Mouse (Mus musculus): Measurements from ENCODE around the gene Naaladl1. TPM values are rescaled to one million over a fixed set of nuclear protein-coding genes. Genes with fewer than 3 reads are reported as not detected.
"Not testable (repeated sequence)": the region's sequence is repeated elsewhere in the genome, so short reads cannot be mapped to it uniquely, and the experiment has no call there.

The Naaladl1 gene
- total and polyA plus RNA-seq, 3 experiments, result not detected

DNA sequence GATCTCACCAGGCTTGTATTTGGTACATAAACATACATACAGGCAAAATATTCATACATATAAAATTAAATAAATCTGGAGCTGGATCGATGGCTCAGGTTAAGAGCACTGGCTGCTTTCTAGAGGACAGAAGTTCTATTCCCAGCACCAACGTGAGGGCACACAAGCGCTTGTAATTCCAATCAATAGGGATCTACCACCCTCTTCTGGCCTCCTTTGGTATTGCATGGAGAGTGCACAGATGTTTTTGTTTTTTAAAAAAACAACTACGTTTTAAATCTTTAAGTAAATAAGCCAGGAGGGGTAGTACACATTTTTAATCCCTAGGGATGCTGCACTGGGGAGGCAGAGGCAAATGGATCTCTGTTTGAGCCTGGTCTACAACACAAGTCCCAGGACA lies 20.7 kb downstream of the Naaladl1 start:
- Histone ChIP-seq H3K36me3 (ENCODE audit: control insufficient read depth, insufficient read depth, low read length) (no peaks in the 10 kb centered on the region), H3K9ac (ENCODE audit: low read depth, low read length) (no peak overlapping the region), H3K27ac (no peak overlapping the region), H3K4me1 (ENCODE audit: control insufficient read depth, insufficient read depth, low read length) (peaks cover 1% of the 10 kb centered on the region; the same call in 1 of the 2 replicates), H3K27me3 (ENCODE audit: control insufficient read depth, insufficient read depth, low read length) (no peaks in the 10 kb centered on the region), H3K4me3 (no peak overlapping the region), H3K79me2 (replicated peaks; ENCODE audit: control insufficient read depth, insufficient read depth, low read length) (no peaks in the 10 kb centered on the region)
- TF ChIP-seq EP300 (IDR thresholded peaks at IDR 0.05; ENCODE audit: insufficient read depth, low read depth, low read length), result no peak
- peak; percentile 93 for TF ChIP-seq CTCF (IDR thresholded peaks at IDR 0.05)
- no peak for DNase-seq
- intact Hi-C loops (cut with DNase I), result loop anchor here (5.0 to 10.0 kb wide), 2 partner anchors 81 to 399 kb away; partner anchors contain the start of genes Ehbp1l1, Fam89b and Syvn1
- 22% methylated on average over 4 of the region's 4 CpGs for WGBS

DNA sequence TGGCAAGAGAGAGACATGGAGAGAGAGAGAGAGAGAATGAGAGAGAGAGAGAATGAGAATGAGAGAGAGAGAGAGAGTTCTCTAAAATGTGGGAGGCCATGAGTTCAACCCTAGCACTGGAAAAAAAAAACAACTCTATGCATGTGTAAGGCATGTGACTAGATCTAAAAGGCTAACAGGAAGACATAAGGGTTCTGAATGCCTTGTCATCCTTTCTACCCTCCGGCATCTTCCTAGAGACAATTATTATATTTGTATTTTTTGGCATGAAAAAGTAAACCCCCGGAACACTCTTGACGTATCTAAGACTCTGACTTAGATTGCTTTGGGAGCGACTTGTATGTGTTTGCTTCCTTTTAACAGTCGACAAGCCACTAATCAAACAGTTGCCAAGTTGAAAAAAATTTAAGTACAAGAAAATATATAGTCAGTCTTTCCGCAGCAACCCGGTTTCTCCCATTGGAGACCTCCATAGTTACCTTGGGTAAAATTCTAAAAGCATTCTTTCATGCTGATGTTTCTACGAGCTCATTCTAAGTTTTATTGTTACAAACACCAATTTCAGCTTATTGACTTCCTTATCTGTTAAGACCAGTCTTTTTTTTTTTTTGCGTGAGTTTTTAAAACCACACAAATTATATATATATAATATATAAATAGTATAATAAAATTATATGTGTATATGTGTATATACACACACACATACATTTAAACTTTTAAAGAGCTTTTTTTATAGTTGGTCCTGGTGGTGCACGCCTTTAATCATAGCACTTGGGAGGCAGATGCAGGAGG lies 21.4 kb downstream of the Naaladl1 start:
- H3K79me2 ChIP-seq (replicated peaks; ENCODE audit: control insufficient read depth, insufficient read depth, low read length), result no peaks in the 10 kb centered on the region

DNA sequence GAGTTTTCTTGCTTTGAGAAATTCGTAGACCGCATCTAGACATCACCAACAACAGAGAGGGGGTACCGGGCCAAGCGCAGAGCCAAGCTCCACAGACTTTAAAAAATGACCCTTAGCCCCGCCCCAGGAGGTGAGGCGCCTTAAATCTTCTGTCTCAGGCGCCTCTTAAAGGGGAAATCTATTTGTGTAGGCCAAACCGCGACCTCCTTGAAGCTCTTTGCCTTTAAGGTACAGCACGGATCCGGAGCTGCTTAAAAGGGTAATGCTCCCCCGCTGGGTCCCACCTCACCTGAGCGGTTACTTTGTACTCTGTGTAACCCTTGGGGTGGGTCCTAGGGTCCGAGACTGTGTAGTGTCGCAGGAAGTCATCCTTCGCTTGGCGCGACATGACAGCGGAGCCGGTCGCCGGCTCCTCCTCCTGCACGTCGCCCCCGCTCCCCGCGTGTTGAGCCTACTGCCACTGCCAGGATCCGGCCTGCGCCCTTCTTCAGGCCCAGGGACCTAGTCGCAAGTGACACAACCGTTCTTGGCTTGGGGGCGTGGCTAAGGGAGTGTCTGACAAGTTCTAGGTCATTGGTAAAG lies 22.3 kb downstream of the Naaladl1 start, which contains the start of gene Snx15:
Gene Snx15, minus strand, starts transcription at position 545 of the 582 bp plus-strand sequence.
- Histone ChIP-seq H3K4me3 (peak within 1 kb of the TSS; percentile 90), H3K9ac (ENCODE audit: low read depth, low read length) (peak within 1 kb of the TSS; percentile 81), H3K27ac (peak within 1 kb of the TSS; percentile 91), H3K36me3 (ENCODE audit: control insufficient read depth, insufficient read depth, low read length) (no peaks in the 10 kb centered on the region), H3K4me1 (ENCODE audit: control insufficient read depth, insufficient read depth, low read length) (peaks cover 1% of the 10 kb centered on the region; the same call in 1 of the 2 replicates), H3K79me2 (replicated peaks; ENCODE audit: control insufficient read depth, insufficient read depth, low read length) (no peaks in the 10 kb centered on the region), H3K27me3 (ENCODE audit: control insufficient read depth, insufficient read depth, low read length) (no peaks in the 10 kb centered on the region)
- peak; percentile 93 to 96 for DNase-seq
- intact Hi-C loops (cut with DNase I), result loop anchor here (1.0 to 10.0 kb wide), 5 partner anchors 12 to 401 kb away; partner anchors contain the start of genes Batf2, Ehbp1l1, Fam89b and Syvn1
- TF ChIP-seq EP300 (IDR thresholded peaks at IDR 0.05; ENCODE audit: insufficient read depth, low read depth, low read length) (peak; percentile 56; the same call in 1 of the 2 replicates), POLR2A (IDR thresholded peaks at IDR 0.05; ENCODE audit: insufficient read depth, low read depth, low read length) (peak; percentile 67), CTCF (IDR thresholded peaks at IDR 0.05) (no peak)
- WGBS, result under 1% methylated on average over 32 of the region's 32 CpGs

More for the DNA sequence above, 21.4 kb downstream of the Naaladl1 start:
- Histone ChIP-seq H3K27ac (peak overlapping the region; percentile 91), H3K4me3 (peak overlapping the region; percentile 90), H3K9ac (ENCODE audit: low read depth, low read length) (peak overlapping the region; percentile 27; the same call in 1 of the 2 replicates), H3K27me3 (ENCODE audit: control insufficient read depth, insufficient read depth, low read length) (no peaks in the 10 kb centered on the region), H3K36me3 (ENCODE audit: control insufficient read depth, insufficient read depth, low read length) (no peaks in the 10 kb centered on the region), H3K4me1 (ENCODE audit: control insufficient read depth, insufficient read depth, low read length) (peaks cover 1% of the 10 kb centered on the region; the same call in 1 of the 2 replicates)
- no peak for TF ChIP-seq POLR2A (IDR thresholded peaks at IDR 0.05; ENCODE audit: insufficient read depth, low read depth, low read length)
- no peak for TF ChIP-seq EP300 (IDR thresholded peaks at IDR 0.05; ENCODE audit: insufficient read depth, low read depth, low read length)
- DNase-seq, result no peak
- intact Hi-C loops (cut with DNase I), result loop anchor here (1.0 to 10.0 kb wide), 3 partner anchors 82 to 400 kb away; partner anchors contain the start of genes Ehbp1l1, Fam89b and Syvn1
- WGBS, result 54% methylated on average over 10 of the region's 10 CpGs

DNA sequence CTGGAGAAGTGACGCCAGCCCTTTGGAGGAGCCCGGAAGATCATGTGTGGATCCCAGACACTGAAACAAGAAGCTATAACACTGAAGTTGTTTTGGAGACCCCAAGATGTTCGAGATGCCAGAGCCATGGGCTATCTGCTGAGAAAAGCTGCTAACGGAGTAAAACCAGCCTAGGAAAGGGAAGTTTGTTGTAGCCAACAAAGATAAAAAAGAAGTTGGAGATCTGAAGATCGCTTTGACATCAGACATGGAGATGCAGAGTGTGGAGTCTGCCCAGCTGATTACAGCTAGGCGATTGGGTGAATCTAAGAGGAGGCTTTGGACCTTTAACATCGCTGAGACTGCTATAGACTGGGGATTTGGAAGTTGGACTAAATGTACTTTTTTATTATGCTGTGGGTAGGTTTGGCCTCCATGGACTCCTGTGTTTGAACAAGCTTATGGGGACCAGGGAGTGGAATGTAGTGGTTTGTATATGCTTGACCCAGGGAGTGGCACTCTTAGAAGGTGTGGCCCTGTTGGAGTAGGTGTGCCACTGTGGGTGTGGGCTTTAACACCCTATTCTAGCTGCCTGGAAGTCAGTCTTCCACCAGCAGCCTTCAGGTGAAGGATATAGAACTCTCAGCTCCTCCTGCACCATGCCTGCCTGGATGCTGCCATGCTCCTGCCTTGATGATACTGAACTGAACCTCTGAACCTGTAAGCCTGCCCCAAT lies 25.0 kb downstream of the Naaladl1 start:
- 72% methylated on average over 7 of the region's 7 CpGs for WGBS
- H3K36me3 ChIP-seq (ENCODE audit: control insufficient read depth, insufficient read depth, low read length); H3K4me3 ChIP-seq; H3K4me1 ChIP-seq (ENCODE audit: control insufficient read depth, insufficient read depth, low read length); H3K79me2 ChIP-seq (replicated peaks; ENCODE audit: control insufficient read depth, insufficient read depth, low read length); H3K9ac ChIP-seq (ENCODE audit: low read depth, low read length); DNase-seq; intact Hi-C loops (cut with DNase I); H3K27me3 ChIP-seq (ENCODE audit: control insufficient read depth, insufficient read depth, low read length); H3K27ac ChIP-seq: not testable (repeated sequence)

DNA sequence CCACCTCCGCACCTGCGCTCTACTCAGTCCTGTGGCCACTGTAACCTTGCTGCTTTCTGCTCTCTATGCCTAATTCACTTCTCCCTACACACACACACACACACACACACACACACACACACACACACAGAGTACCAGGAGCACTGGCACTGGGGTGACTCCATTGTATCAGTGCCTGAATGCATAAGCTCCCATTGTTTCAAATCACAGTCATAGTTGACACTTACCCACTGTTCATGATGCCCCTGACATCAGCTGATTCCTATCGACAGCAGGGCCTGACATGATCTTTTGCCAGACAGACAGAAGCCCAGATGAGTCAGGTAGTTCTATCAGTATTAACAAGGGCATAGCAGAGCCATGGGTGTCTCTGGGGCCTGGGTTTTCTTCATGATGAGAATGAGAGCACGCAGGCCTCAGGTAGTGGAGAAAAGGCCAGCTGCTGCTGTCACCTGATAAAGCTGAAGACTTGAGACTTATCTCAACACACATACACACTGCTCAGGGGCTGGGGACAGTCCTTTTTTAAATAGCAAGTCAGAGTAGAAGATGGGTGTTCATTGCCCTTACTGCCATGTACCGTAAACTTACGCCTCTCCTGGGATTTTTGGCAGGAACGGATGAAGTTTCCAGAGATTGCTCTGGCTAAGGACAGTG lies 26.7 kb downstream of the Naaladl1 start:
- intact Hi-C loops (cut with DNase I), result no loop called here
- DNase-seq, result no peak
- Histone ChIP-seq H3K79me2 (replicated peaks; ENCODE audit: control insufficient read depth, insufficient read depth, low read length) (no peaks in the 10 kb centered on the region), H3K9ac (ENCODE audit: low read depth, low read length) (no peak overlapping the region), H3K4me1 (ENCODE audit: control insufficient read depth, insufficient read depth, low read length) (no peaks in the 10 kb centered on the region), H3K27me3 (ENCODE audit: control insufficient read depth, insufficient read depth, low read length) (no peaks in the 10 kb centered on the region), H3K27ac (no peak overlapping the region), H3K36me3 (ENCODE audit: control insufficient read depth, insufficient read depth, low read length) (no peaks in the 10 kb centered on the region), H3K4me3 (no peak overlapping the region)
- 81% methylated on average over 7 of the region's 7 CpGs for WGBS
- TF ChIP-seq CTCF (IDR thresholded peaks at IDR 0.05), result no peak
- TF ChIP-seq EP300 (IDR thresholded peaks at IDR 0.05; ENCODE audit: insufficient read depth, low read depth, low read length), result no peak
- no peak for TF ChIP-seq POLR2A (IDR thresholded peaks at IDR 0.05; ENCODE audit: insufficient read depth, low read depth, low read length)

DNA sequence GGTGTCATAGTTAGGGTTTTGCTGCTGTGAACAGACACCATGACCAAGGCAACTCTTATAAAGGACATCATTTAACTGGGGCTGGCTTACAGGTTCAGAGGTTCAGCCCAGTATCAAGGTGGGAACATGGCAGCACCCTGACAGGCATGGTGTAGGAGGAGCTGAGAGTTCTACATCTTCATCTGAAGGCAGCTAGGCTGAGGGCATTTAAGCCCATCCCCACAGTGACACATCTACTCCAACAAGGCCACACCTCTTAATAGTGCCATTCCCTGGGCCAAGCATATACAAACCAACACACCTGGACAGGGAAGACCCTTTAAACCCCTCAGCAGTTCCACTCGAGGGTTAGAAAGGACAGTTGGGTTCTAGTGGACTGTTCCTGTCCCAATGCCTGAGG lies 27.6 kb downstream of the Naaladl1 start:
- H3K27ac ChIP-seq; H3K27me3 ChIP-seq (ENCODE audit: control insufficient read depth, insufficient read depth, low read length); intact Hi-C loops (cut with DNase I); H3K4me3 ChIP-seq; DNase-seq; H3K36me3 ChIP-seq (ENCODE audit: control insufficient read depth, insufficient read depth, low read length); H3K79me2 ChIP-seq (replicated peaks; ENCODE audit: control insufficient read depth, insufficient read depth, low read length); H3K4me1 ChIP-seq (ENCODE audit: control insufficient read depth, insufficient read depth, low read length); H3K9ac ChIP-seq (ENCODE audit: low read depth, low read length): not testable (repeated sequence)
- 48% methylated on average over 1 of the region's 1 CpGs for WGBS

All from heart, adult 2 months (tissue).